8 mouse cellular contexts compared by ENCODE assay signal in the genomic region with DNA sequence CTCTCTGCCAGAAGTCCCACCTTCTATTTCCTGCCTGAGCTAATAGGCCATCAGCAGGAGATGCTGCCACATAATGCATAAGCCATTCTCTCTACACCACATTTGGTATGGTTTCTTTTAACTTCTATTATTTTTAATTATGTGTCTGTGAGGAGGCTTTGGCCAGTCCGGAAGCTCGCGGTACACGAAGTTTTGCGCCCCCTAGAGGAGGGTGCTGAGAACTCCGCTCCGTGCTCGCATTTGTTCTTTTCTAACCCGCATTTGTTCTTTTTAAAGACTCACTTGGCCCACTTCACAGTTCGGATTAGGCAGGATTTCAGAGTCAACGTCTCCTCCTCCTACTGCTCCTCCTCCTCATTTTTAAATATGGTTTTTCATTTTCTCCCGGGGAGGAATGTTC. TPM values are rescaled to one million over a fixed set of nuclear protein-coding genes. Genes with fewer than 3 reads are reported as not detected.
DNase-seq lines count a peak whose midpoint lies in the region.

No protein-coding gene starts in this region.

- peak; percentile 69 for DNase-seq in layer of hippocampus, adult 11-12 months (ENCODE audit: low spot score)
- no peak for DNase-seq in layer of hippocampus, adult 9-10 months (ENCODE audit: low spot score)
- peak; percentile 15 for DNase-seq in cerebellum, adult 8-10 months
- peak; percentile 75 to 88 for DNase-seq in frontal cortex, postnatal 36 days (ENCODE audit: low spot score in 2 of 2)
- peak; percentile 65 to 75 for DNase-seq in layer of hippocampus, adult 8-10 months (ENCODE audit: low spot score in 2 of 2)
- DNase-seq in lung, adult 18-20 months: peak; percentile 6 to 9
- DNase-seq in right cerebral cortex, adult 18-20 months: peak; percentile 83
- DNase-seq in MN1 (ENCODE audit: low spot score): no peak

RNA-seq across cellular contexts. Expression of a gene that starts 56.5 kb away (rescaled TPM):
- total RNA-seq in layer of hippocampus, adult 8-10 months (2022): 10 to 100 TPM in 3 of 4 experiments, 1 to 10 TPM in 1; 7.5 to 11.2 (median 10.5) TPM

Comparison
In these comparisons a context has a peak if more than half of its experiments do, and no peak if none do; other contexts are left out.
1. DNase-seq: peak in layer of hippocampus, adult 11-12 months (single experiment), cerebellum, adult 8-10 months (single experiment), frontal cortex, postnatal 36 days (2 of 2), layer of hippocampus, adult 8-10 months (2 of 2), lung, adult 18-20 months (2 of 2) and right cerebral cortex, adult 18-20 months (single experiment); none in layer of hippocampus, adult 9-10 months (single experiment) and MN1 (single experiment).